Mouse (Mus musculus): Measurements from ENCODE around the gene Gfer. TPM values are rescaled to one million over a fixed set of nuclear protein-coding genes. Genes with fewer than 3 reads are reported as not detected.
"Not testable (repeated sequence)": the region's sequence is repeated elsewhere in the genome, so short reads cannot be mapped to it uniquely, and the experiment has no call there.

Gfer gene
- total RNA-seq, 1 experiment from 2014 or later: 45.5 TPM

DNA sequence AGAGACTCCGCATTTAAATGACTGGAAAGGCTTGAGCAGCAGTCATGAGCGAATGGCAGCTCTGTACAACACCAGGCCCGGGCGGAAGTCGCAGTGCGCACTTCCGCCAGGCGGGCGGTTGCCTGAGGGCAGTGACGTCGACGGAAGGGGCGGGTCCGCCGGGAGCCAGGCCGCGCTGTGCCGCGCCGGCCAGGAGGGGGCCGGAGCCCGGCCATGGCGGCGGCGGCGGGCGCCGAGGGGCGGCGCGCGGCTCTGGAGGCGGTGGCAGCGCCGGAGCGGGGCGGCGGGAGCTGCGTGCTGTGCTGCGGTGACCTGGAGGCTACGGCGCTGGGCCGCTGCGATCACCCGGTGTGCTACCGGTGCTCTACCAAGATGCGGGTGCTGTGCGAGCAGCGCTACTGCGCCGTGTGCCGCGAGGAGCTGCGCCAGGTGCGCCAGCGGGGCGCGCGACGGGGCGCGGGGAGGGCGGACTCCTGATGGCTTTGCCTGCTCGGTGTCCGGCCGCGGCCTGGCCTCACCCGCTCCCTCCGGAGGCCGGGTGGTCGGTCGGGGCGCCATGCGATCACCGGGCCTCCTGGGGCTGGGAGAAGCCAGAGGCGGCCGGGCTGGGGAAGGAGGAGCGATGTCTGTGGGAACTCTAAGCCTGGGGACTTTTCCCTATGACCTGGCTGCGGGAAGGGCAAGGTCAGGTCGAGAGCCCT, 26.3 kb downstream of the Gfer start, which contains the start of gene Zfp598:
Gene Zfp598, plus strand, starts transcription at position 143 of the 701 bp plus-strand sequence.
- ATAC-seq (replicated peaks in 1 of 2; ENCODE audit: insufficient read depth in 1 of 2, low FRiP score in 2 of 2, low TSS enrichment in 1 of 2, low read depth in 1 of 2, poor library complexity in 2 of 2, severe bottlenecking in 2 of 2): peak; percentile 94 to 96

DNA sequence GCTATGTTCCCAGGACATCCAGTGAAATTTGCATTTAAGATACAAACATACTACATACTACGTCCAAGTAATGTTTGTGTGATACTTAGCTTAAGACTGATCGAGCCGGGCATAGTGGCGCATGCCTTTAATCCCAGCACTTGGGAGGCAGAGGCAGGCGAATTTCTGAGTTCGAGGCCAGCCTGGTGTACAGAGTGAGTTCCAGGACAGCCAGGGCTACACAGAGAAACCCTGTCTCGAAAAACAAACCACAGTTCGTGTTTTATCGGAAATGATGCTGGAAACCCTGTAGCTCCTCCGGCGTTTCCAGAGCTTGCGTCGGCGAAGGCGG, 26.8 kb downstream of the Gfer start:
- ATAC-seq (replicated peaks in 1 of 2; ENCODE audit: insufficient read depth in 1 of 2, low FRiP score in 2 of 2, low TSS enrichment in 1 of 2, low read depth in 1 of 2, poor library complexity in 2 of 2, severe bottlenecking in 2 of 2): not testable (repeated sequence)

DNA sequence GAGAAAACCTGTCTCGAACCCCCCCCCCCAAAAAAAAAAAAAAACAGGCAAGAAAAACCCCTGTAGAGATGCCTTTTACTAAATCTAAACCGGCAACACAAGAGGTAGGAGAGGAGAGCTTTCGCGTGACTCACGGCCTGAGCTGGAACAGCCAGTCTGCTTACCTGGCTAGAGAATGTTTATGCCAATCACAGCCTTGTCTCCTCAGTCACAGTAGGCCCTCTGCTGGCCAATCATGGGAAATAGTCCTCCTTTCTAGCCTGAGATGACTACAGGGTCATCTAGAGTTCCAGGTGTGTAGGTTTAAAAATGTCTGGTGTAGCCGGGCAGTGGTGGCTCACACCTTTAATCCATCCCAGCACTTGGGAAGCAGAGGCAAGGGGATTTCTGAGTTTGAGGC, 28.5 kb downstream of the Gfer start:
- peak; percentile 38 to 61; a peak in 3 of 4 replicates for ATAC-seq (replicated peaks in 1 of 2; ENCODE audit: insufficient read depth in 1 of 2, low FRiP score in 2 of 2, low TSS enrichment in 1 of 2, low read depth in 1 of 2, poor library complexity in 2 of 2, severe bottlenecking in 2 of 2)

DNA sequence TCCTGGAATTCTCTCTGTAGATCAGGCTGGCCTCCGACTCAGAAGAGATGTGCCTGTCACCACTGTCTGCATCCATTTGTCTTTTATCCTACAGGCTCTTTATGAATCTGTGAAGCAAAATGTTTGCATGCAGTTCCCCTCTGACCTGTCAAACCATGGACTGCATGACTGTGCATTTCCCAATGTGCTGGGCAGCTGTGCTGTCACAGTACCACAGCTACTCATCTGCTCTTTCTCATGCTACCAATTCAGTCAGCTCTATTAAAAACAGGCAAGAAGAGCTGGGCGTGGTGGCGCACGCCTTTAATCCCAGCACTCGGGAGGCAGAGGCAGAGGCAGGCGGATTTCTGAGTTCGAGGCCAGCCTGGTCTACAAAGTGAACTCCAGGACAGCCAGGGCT, 28.9 kb downstream of the Gfer start:
- not testable (repeated sequence) for ATAC-seq (replicated peaks in 1 of 2; ENCODE audit: insufficient read depth in 1 of 2, low FRiP score in 2 of 2, low TSS enrichment in 1 of 2, low read depth in 1 of 2, poor library complexity in 2 of 2, severe bottlenecking in 2 of 2)

DNA sequence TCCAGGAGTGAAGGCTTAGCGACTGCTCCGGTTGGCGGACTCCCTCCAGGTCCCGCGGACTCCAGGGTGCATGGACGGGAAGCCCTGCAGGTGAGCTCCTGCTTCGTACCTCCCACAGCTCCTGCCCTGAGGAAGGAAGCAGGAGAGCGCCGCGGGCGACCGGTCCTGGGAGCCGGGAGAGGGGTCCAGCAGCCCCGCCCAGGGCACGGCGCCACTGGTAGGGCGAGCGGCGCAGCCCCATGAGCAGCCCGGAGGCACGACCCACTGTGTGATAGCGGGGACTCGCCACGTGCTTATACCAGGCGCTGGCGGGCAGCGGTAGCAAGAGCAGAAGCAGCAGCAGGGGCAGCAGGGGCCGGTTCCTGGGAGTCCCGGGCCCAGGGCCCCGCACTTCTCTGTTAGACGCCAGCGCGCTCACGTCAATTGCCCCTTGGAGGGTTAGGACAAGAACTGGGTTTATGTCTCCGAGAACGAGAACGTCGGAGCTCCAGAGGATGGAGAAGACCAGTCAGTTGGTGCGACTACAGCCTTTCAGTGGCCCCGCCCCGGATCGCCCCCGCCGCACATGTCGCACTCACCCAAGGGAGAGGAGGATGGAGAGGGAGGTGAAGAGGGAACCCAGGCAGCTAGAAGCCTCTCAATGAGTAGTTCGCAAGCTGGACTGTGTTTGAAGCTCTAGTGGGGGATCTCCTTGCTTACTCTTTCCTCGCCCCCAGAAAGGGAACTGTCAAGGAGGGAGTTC, 37.8 kb downstream of the Gfer start, which contains the start of gene Npw:
Gene Npw, minus strand, starts transcription at position 441 of the 742 bp plus-strand sequence.
- peak; percentile 46 to 59; a peak in 2 of 4 replicates for ATAC-seq (replicated peaks in 1 of 2; ENCODE audit: insufficient read depth in 1 of 2, low FRiP score in 2 of 2, low TSS enrichment in 1 of 2, low read depth in 1 of 2, poor library complexity in 2 of 2, severe bottlenecking in 2 of 2)

DNA sequence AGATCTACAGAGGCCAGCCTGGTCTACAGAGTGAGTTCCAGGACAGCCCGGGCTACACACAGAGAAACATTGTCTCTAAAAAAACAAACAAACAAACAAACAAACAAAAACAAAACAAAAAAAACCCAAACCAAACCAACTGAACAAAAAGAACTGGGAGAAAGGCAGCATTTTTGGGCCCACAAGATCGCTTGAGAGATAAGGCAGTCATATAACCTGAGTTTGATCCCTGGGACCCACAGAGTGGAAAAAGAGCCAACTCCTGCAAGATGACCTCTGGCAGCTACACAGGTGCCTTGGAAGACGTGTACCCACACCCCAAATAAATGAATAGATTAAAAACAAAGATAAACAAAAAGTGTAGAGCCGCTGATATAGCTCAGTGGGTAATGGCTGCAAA, 41.0 kb downstream of the Gfer start:
- ATAC-seq (replicated peaks in 1 of 2; ENCODE audit: insufficient read depth in 1 of 2, low FRiP score in 2 of 2, low TSS enrichment in 1 of 2, low read depth in 1 of 2, poor library complexity in 2 of 2, severe bottlenecking in 2 of 2): no peak

DNA sequence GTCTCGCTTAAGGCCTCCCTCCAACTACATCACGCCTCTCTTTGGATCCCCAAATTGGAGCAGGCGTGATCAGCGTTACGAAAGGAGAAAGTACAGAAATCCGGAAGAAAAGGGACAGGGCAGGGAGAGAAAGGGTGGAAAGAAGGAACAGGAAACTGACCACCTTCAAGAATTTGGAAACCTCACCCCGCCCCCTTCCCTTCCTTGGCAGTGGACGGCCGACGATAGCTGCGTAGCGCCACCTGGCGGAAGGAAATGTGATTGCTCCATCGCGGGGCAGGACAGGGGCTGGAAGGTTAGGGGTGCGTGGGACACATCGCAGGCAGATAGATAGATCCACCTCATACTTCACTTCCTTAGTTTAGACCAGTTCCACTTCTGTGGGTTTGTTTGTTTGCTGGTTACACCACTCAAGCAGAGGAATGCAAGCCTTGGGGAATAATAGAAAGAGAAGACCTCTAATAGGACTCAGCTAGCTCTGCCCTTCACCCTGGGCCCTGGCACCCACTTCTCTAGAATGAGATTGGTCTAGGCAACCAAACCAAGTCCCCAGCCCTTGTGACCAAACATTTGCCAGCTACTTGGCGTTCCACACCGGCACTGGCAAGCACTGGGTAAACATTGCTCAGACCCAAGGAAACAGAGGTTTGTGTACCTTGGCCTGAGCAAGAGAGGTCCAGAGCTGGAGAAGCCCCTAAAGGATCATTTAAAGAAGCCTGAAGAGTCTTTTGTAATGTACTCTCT, 41.8 kb downstream of the Gfer start:
- peak; percentile 78 to 81 for ATAC-seq (replicated peaks in 1 of 2; ENCODE audit: insufficient read depth in 1 of 2, low FRiP score in 2 of 2, low TSS enrichment in 1 of 2, low read depth in 1 of 2, poor library complexity in 2 of 2, severe bottlenecking in 2 of 2)

DNA sequence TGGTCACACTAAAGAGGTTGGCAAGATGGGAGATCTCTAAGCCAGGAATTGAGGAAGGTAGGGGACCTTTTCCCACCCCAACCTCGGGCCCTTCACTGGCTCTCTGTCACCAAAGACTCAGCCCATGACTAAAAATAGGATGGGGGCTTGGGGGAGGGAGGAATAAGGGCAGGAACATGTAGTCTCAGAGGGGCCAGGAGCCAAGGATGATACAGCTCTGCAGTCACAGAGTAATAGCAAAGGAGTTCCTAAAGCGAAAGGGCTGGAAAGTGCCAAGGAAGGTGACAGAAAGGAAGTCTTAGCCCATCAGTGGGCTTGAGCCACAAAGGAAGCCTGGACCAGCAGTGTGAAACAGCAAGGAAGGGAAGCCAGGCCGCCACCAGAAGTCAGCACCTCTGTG, 44.1 kb downstream of the Gfer start:
- no peak for ATAC-seq (replicated peaks in 1 of 2; ENCODE audit: insufficient read depth in 1 of 2, low FRiP score in 2 of 2, low TSS enrichment in 1 of 2, low read depth in 1 of 2, poor library complexity in 2 of 2, severe bottlenecking in 2 of 2)

DNA sequence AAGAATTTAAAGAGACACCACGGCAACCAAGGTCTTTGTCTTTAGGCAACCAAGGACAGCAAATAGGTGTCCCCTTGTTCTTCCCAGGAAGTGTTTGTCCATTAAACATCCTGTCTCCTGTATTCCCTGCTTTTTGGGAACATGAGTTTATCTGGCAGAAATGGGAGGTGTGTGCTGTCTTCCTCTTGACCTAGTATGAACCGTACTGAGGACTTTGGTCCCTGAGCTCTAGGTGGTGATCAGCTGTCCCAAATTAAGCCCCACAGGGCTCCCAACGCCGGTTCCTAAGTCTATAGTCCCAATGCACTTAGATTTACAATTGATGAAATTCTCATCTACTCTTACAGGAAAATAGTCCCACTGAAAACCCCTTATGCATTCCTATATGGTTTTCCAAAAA, 45.2 kb downstream of the Gfer start:
- ATAC-seq (replicated peaks in 1 of 2; ENCODE audit: insufficient read depth in 1 of 2, low FRiP score in 2 of 2, low TSS enrichment in 1 of 2, low read depth in 1 of 2, poor library complexity in 2 of 2, severe bottlenecking in 2 of 2): no peak

DNA sequence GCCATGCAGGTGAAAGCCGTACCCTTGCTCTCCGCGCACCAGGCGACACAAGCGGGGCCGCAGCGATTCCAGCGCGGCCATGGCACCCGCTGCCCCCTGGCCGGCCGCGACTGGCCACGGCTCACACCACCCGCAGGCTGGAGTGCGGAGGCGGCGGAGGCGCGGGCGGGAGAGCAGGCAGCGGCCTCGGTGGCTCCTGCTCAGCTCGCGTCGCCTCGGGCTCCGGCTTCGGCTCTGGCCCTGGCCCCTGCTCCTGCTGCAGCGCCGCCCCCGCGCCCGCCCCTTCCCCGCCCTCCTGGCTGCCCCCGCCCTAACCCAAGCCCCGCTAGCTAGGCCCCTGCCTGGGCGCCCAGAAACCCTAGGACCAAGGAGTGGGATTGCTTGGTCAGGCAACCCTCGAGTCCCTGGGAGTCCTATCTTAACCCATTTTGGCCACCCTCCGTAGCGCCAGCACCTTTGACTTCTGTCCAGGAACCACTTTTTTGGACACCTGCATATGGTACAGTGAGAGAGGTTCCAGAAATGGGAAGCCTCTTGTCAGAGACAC, 45.8 kb downstream of the Gfer start, which contains the start of gene Slc9a3r2:
Gene Slc9a3r2, minus strand, starts transcription at position 258 of the 547 bp plus-strand sequence.
- no peak for ATAC-seq (replicated peaks in 1 of 2; ENCODE audit: insufficient read depth in 1 of 2, low FRiP score in 2 of 2, low TSS enrichment in 1 of 2, low read depth in 1 of 2, poor library complexity in 2 of 2, severe bottlenecking in 2 of 2)

DNA sequence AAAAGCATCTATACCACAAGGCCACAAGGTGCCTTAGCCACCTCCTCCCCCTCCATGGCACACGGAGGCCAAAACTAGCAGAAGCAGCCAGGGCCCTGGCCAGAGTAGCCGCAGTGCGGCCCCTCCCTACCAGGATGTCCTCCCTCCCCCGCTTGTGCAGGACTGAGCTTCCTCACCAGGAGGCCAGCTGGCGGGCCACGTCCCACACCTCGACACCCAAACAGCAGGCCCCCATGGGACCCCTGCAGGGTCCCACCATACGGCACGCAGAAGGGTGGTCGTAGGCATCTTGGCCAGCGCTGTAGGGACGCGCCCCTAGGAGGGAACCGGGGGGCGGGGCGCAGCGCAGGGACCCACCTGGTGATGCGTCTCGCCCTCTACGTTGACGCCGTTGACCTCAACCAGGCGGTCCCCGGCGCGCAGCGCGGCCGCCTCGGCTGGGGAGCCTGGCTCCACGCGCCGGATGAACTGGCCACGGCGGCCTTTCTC, 46.3 kb downstream of the Gfer start:
- ATAC-seq (replicated peaks in 1 of 2; ENCODE audit: insufficient read depth in 1 of 2, low FRiP score in 2 of 2, low TSS enrichment in 1 of 2, low read depth in 1 of 2, poor library complexity in 2 of 2, severe bottlenecking in 2 of 2): 0 out of 4 replicates have a peak, but pooled peaks of 1 of the 2 experiments have one; percentile 23

DNA sequence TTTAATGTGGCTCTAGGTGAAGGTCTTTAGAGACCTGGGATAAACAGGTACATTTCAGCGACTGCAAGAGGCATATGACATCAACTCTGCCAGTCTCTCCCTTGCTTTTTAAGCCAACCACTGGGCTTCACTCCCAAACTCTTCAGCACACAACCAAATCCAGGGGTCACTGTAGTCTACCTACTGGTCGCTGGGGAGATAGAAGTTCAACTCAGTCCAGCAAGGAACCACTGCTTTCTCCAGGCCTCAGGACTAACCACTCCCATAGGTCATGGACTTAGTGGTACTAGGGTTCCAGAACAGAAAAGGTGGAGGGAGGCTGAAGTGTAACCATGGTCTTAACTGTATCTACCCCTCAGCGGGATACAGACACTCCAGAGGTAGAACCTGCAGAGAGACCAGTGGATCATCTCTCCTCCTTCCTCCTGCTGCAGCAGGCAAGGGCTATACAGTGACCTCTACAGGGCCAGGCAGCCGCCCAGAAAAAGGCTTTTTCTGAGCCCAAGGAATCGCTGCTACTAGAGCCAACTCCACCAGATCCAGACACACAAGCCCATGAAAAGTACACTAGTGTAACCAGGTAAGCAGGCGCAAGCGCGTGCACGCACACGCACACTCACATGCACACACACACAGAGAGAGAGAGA, 47.1 kb downstream of the Gfer start:
- ATAC-seq (replicated peaks in 1 of 2; ENCODE audit: insufficient read depth in 1 of 2, low FRiP score in 2 of 2, low TSS enrichment in 1 of 2, low read depth in 1 of 2, poor library complexity in 2 of 2, severe bottlenecking in 2 of 2): no peak

DNA sequence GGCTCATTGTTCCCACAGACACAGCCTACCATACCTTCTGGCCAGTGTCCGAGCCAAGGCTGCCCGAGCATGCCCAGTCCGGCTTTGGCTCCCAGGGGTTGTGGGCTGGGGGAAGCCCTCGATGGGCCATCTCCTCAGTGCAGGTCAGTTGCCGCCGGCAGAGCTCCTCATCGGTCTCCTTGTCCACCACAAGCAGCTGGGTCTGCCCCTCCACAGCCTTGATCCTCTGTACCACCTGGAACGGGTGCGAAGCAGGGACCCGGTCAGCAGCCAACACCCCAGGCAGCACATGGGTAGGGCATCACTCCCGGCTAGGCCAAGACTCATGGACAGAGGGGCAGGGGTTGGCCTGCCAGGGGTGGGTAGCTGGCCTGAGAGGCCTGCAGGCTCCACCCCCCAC, 48.5 kb downstream of the Gfer start:
- ATAC-seq (replicated peaks in 1 of 2; ENCODE audit: insufficient read depth in 1 of 2, low FRiP score in 2 of 2, low TSS enrichment in 1 of 2, low read depth in 1 of 2, poor library complexity in 2 of 2, severe bottlenecking in 2 of 2): no peak

DNA sequence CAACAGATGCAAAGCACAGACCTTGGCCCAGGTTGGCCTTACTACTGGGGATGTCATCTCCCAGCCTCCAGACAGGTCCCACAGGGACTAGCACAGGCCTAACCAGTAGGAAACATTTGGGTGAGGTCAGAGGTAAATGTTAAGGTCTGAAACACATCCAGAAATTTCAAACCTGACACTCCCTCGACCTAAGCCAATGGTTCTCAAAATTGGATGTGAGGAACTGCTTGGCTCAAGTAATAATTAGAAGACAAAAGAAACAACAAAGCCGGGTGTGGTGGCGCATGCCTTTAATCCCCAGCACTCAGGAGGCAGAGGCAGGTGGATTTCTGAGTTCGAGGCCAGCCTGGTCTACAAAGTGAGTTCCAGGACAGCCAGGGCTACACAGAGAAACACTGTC, 49.6 kb downstream of the Gfer start:
- no peak for ATAC-seq (replicated peaks in 1 of 2; ENCODE audit: insufficient read depth in 1 of 2, low FRiP score in 2 of 2, low TSS enrichment in 1 of 2, low read depth in 1 of 2, poor library complexity in 2 of 2, severe bottlenecking in 2 of 2)

DNA sequence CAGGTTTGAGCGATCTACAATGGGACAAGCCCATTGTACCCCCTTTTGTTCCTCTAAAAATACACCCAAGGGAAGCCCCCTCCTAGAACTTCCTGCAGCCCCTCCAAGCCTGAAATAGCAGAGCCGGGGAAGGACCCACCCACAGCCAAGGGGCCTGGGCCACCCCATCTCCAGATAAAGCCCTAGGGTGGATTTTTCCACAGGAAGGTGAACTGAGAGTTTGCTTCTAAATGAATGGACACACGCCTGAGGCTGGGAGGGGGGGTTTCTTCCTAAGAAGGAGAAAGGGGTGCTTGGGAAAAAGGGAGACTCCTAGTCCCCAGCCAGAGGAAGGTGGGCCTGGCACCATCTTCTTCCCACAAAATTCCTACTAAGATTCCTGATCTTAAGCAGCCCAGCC, 50.0 kb downstream of the Gfer start:
- ATAC-seq (replicated peaks in 1 of 2; ENCODE audit: insufficient read depth in 1 of 2, low FRiP score in 2 of 2, low TSS enrichment in 1 of 2, low read depth in 1 of 2, poor library complexity in 2 of 2, severe bottlenecking in 2 of 2): no peak

DNA sequence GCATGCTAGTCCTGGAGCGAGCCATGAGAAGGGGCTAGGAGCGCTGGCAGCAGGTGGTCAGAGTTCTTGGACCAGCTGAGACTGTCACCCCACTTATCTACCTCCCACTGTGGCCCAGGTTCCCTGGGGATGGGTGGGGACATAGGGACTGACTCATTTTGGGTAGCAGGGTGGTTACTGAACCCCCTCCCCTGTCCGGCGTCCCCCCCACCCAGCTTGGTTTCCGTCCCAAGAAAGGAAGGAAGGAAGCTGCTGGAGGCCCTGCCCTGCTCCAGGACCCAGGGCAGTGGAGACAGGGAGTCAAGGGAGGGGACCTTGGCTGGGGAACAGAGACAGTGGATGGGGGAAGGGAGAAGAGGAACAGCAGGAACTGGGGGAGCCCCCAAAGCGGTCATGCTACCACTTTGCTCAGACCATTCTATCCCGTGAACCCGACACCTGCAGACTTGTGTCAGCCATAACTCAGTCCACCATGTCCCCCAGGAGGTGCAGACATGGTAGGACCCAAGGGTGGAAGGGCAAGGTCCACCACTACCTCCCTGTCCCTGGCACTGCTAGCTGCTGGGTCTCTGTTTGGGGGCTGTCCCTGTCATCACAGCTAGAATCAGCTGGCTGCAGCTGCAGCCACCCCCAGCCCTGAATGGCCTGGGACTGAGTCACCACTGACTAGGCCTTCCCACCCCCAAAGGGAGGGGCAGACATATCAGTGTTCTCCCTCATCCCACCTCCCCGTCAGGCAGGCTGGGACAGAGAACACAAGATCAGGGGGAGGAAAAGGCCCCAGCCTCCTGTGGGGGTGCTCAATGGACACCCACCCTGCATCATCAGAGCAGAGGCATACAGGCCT, 50.9 kb downstream of the Gfer start:
- no peak for ATAC-seq (replicated peaks in 1 of 2; ENCODE audit: insufficient read depth in 1 of 2, low FRiP score in 2 of 2, low TSS enrichment in 1 of 2, low read depth in 1 of 2, poor library complexity in 2 of 2, severe bottlenecking in 2 of 2)

Data from hematopoietic stem cell, adult 5-6 weeks (primary cell).